Mouse (Mus musculus) heart, postnatal 25 days (tissue): ENCODE data around the gene Tnni3. TPM values are rescaled to one million over a fixed set of nuclear protein-coding genes. Genes with fewer than 3 reads are reported as not detected.

Experiments used
- DNase-seq: peaks from one replicate; pipeline ENCODE4 v3.0.0; 2022; ENCODE audit warnings: low spot score
- intact Hi-C: fragments of 180-260 bp; cut with DNase I; formaldehyde crosslinking; loops from one replicate; pipeline ENCODE4 v1.15.1; 2025
- total RNA-seq, 2 experiments: library from RNA; stranded (reverse); gene quantifications; 2 replicates each; pipeline ENCODE4 v1.2.3; 2021

Gene Tnni3
- total RNA-seq, 2 experiments from 2014 or later = 9,719 to 10,316 TPM

DNA sequence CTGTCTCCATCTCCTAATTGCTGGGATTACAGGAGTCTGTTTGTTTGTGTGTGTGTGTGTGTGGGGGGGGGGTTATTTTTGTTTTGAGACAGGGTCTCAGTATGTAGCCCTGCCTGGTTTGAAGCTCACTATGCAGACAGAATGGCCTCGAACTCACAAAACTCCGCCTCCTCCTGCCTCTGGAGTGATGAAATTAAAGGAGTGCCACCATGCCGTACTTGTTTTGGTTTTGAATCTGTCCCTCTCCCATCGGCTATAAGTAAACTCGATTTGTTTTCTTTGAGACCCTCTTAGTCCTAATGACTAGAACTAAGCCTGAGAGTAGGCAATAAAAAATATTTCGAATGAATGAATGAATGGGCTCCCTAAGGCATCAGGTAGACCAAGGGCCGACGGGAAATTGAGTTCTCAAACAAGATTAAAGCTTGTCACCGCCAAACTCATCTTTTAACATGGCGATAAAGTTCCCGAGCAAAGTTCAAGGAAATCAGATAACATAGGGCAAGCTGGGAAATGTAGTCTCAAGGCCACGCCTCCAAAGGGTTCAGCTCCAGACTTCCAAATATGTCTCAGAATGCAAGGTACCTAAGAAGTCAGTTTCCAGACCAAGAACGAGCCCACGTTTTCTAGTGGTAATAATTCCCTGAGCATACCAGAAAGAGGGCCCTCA is 21.5 kb downstream of the Tnni3 start:
- DNase-seq = no peak
- intact Hi-C loops = loop anchor here (10.0 kb wide), 1 partner anchor 368 kb away; the partner anchor contains the start of gene Leng8

DNA sequence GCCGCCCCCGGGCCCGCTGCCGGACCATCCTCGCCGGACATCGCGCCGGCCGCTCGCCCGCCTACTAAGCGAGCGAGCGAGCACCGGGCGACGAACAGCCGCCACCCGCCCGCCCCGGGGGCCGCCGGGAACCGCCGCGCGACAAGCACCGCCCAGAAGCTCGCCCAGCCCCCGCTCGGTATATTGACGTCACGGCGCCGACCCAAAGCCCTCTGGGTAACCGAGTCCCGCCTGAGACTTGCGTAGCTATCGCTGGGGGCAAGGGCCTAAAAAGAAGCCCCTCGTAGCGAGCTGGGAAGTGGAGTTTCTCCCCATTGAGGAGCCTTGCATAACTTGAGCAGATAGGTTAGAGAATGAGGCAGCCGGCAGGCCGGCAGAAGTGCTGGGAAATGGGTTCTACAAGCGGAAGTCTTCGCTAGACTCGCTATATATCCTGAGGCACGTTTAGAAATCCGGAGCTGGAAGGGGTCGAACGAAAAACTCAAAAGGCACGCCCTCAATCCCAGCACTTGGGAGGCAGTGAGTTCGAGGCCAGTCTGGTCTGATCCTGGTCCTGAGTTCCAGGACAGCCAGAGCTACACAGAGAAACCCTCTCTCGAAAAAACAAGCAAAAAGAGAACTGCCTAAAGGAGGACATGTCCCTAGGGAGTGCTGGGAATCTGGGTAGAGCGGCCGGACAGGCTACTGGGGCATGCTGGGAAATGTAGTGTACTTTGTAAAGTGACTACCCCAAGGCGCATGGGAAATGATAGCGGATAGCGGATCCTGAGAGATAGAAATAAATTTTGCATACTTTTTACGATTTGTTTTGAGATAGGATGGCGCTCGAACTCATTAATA is 22.3 kb downstream of the Tnni3 start, which contains the start of gene Ppp1r12c:
Gene Ppp1r12c (minus strand): TSS at position 123 of the 840 bp plus-strand sequence.
- DNase-seq = peak; percentile 91
- intact Hi-C loops = loop anchor here (10.0 kb wide), 1 partner anchor 367 kb away; the partner anchor contains the start of gene Leng8

DNA sequence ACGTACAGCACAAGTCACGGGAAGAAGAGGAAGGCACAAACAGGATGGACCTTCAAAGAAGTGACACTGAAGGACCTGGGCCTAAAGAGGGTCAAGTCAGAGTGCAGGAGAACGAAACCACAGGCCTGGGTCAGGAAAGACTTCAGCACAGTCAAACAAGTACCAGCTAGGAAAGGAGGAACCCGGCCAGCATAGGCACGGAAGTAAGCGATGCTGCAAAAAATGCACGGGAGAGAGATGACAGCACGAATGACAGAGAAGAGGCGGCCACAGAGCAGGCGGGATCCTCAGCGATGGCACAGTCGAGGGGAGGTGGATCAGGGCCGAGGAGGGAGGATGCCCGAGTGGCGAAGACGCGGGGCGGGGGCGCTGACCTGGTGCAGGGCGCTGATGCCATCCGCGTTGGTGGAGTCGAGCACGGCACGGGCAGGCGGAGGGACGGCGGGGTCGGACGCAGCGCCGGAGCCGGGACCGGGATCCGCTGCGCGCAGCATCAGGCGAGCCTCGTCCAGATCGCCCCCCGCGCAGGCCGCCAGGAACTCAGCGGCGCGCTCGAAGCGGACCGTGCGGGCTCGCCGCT is 23.0 kb downstream of the Tnni3 start:
- DNase-seq = no peak

DNA sequence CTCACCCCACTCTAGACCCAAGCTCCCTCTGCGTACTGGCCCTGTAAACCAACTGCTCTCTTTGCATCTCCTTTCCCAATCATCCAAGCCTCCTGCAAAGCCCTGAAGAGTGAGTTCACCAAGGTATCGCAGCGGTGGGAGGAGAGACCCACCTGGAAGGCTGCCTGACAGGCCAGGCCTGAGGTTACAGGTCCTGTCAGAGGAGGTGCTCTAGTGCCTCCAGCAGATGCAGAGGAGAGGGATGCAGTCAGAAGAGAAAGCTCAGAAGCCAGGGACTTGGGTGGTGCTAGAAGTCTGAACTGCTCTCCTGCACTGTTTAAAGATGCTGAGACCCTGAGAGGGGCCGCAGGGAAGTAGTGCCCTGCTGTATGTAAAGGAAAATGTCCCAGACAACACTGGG is 25.0 kb downstream of the Tnni3 start:
- intact Hi-C loops = loop anchor here (2.0 kb wide), 1 partner anchor 20 kb away; no protein-coding TSS in a partner anchor
- DNase-seq = no peak

More for the DNA sequence above, 23.0 kb downstream of the Tnni3 start:
- intact Hi-C loops = loop anchor here (10.0 kb wide), 1 partner anchor 366 kb away; the partner anchor contains the start of gene Leng8

DNA sequence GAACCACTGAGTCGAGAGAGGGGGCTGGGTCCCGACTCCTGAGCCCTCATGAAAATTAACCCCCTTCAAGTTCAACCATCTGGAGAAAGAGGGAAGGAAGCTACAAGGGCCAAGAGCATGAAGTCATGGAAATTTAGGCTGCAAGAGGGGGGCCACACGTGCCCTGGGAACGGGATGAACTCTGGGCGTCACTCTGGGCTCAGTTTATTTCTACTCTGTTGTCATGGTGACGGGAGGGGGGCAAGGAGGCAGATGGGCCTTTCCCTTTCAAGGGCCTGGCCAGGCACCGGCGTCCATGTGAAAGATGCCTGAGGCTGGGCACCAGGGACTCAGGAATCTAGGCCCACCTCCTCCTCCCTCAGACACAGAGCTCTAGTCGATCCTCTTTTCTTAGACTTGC is 25.8 kb downstream of the Tnni3 start:
- peak; percentile 87 for DNase-seq
- intact Hi-C loops = loop anchor here (2.0 kb wide), 1 partner anchor 19 kb away; no protein-coding TSS in a partner anchor

DNA sequence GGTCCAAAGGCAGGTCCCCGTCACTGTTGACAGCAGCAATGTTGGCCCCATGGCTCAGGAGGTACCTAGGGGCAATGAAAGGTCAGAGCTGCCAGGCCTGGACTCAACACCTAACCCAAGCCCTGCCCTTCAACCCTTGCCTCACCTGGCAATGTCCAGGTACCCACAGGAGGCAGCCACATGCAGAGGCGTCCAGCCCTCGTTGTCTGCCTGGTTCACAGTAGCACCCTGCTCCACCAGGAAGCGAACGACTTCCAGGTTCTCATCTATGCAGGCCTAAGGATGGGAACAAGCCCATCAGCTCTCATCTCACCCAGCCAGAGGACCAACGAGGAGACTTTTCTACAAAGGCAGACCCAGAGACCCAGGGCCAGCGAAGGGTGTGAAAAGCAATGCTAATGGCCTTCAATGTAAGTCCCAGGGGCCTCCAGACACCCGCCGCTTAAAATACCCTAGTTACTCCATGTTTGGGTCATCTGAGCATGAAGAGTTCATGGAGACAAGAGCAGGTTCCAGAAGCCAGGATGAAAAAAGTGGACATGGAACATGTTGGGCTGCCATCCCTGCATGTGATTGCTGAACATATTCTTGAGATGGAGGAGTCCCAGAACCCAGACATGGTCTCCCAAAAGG is 26.6 kb downstream of the Tnni3 start:
- intact Hi-C loops = no loop called here
- DNase-seq = no peak

DNA sequence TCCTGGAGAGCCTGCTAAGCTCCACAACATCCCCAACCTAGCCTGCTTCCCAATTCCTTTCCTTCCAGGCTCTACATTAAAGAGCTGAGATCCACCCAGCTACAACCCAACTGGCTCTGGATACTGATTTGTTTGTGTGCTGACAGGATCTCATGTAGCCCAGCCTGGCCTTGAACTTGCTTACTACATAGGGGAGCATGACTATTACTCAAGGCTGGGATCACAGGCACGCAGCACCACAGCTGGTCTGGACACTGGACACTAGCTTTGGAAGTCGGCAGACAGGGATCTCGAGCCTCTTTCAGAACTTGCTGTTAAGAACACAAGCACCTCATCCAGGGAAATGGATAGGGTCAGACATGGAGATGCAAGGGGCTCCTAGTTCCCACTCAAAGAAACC is 27.6 kb downstream of the Tnni3 start:
- no peak for DNase-seq
- intact Hi-C loops = no loop called here

DNA sequence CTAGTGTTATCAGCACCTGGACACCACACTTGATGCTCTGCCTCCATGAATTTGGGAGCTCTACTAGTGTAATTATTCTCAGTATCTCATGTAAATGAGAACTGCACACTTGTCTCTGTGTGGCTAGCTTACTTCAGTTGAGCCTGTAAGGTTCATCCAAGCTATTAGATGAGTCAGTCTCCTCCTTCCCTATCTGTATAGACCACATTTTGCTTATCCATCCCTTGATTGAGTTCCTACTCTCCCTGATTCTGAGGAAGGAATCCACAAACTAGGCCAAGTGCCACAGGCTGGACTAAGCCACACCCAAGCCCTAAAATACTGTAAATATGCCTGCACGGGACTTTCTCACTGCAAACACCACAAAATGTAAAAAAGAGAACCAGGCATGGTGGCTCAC is 30.0 kb downstream of the Tnni3 start:
- intact Hi-C loops = no loop called here
- no peak for DNase-seq

DNA sequence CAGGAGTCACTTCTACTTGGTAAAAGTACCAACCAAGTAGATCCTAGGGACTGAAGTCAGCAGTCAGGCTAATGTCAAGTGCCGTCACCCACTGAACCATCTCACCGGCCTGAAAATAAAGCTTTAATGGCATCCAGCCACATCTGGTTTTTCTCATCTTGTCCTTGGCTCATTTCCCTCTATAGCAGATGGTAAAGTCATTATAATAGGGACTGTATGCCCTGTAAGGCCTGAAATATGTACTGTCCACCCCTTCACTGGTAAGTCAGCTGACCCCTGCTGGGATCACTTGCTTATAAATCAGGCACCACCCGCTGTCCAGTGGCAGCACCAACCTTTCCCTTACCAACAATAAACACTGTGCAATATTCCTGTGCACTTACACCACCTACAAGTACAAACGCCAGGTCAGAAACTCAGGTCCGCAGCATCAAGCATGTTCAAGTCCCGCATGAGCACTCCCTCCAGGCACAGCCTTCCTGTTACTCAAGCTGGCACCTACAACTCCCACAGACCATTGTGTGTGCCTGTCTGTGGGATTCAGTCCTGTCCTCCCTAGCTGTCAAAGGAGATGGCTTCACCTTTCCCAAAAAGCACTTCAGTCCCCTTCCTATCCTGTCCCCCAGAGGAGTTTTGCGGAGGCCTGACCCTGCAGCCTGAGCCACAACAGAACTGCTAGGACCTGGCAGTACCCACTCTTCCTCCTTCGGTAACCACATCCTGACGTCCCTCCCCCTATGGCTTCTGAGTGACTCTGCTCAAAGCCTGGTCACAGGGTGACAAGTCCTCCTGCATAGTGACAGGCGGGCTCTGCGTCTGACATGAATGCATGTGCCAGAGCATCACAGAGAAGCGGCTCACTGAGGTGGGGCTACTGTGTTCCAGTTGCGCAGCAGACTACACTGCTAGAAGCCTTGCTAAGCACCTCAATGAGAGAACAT is 31.5 kb downstream of the Tnni3 start:
- no peak for DNase-seq
- intact Hi-C loops = no loop called here

DNA sequence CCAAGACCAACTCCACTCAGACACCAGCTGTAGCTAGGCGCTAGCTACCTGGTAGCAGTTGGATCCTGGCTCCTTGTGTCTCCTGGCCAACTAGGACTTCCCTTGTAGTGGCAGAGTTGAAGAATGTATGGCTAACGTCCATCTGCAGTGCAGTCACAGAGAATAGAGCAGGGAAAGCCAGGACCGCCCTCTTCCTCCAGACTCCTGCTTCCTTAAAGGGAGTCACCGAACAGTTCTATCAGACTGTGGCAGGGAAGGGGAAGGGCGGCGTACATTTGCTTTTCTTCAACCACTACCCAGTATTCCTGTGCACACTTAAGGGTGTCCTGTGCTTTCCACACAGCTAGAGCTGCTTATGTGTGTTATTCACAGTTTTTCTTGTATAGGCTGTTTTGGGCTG is 32.7 kb downstream of the Tnni3 start:
- DNase-seq = peak; percentile 63
- intact Hi-C loops = no loop called here

DNA sequence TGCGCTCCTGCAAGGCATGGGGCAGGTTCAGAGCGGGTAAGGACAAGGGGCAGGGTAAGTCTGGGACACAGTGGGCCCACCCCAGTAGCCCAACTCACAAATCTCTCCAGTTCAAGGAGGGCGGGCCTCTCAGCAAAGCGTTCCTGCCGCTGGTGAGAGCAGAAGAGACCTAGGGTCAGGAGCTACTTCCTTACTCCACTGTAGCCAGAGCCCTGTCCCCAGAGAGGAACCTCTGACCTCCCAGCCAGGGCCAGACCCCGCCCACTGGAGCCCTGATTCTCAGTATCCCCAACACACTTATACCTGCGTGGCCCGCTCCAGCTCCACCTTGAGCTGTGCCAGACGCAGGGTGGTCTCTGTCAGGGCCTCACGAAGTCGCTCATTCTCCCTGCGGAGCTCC is 41.7 kb downstream of the Tnni3 start:
- no peak for DNase-seq
- intact Hi-C loops = no loop called here

DNA sequence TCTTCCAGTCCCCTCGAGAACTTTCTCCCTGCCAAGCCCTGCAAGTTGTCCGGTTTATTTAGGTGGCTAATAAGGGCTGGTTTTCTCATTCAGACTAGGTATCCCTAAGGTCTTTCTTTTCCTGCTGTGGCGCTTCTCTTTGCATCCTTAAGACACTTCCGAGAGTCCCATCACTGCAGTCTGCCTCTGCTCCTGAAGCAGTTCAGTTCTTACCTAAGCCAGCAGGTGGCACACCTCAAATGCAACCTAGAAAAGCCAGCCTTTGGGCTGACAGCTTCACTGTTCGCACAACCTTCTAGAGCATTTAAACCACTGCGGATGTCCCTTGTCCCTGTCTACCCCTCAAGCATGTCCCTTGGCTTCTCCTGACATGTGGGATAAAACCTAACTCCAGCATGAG is 44.4 kb downstream of the Tnni3 start:
- DNase-seq = no peak
- intact Hi-C loops = loop anchor here (2.0 to 10.0 kb wide), 4 partner anchors 19 to 805 kb away; partner anchors contain the start of genes Rps9, Tmc4 and Tnni3

DNA sequence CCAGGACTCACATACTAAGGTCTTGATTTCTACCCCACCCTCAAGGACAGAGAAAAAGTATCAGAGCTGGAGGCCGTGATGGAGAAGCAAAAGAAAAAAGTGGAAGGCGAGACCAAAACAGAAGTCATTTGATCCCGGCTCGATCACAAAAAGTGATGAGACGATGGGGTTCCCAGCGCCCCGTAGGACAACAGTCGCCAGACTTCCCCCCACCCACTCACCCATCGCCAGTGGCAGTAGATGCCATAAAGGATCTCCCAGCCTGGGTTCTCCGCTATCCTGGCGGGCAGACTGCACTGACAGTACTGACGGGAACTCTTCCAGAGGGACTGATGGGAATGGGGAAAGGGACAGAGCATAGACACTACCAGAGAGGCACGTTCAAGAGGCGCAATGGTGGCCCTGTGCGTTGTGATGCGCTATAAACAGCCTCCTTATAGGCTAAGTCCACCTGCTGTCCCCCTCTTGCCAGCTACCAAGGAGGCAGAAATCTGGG is 45.2 kb downstream of the Tnni3 start:
- intact Hi-C loops = loop anchor here (2.0 to 10.0 kb wide), 3 partner anchors 20 to 804 kb away; partner anchors contain the start of genes Rps9 and Tmc4
- DNase-seq = no peak

DNA sequence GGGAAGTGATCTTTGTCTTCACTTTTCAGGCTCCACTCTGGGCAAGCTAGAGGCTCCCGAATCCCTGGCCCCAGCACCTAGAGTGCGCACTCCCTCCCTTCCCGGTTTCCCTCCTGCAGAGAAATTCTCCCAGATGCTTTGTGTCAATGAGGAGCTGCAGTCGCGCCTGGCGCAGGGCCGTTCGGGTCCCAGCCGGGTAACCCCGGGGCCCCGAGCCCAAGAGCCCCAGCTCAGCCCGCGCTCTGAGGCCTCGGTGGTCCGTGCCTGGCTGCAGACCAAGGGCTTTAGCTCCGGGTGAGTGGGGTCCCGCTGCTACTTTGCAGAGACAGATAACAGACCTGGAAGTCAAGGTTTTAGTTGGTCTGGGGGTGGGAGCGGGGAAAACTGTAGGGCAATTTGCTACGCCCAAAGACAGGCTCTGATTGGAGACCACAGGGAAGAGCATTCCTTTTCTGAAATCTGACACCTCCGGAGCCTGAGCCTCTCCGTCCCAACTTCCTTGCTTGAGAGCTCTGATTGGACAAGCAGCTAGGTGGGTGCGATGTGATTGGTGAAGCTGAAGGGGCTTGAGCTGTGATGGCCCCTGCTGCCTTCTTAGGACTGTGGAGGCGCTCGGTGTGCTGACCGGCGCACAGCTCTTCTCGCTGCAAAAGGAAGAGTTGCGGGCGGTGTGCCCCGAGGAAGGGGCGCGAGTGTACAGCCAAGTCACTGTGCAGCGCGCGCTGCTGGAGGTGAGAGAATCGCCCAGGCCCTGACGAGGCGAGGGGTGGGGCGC is 45.8 kb downstream of the Tnni3 start:
- peak; percentile 76 for DNase-seq
- intact Hi-C loops = loop anchor here (2.0 to 10.0 kb wide), 3 partner anchors 21 to 803 kb away; partner anchors contain the start of genes Rps9 and Tmc4

DNA sequence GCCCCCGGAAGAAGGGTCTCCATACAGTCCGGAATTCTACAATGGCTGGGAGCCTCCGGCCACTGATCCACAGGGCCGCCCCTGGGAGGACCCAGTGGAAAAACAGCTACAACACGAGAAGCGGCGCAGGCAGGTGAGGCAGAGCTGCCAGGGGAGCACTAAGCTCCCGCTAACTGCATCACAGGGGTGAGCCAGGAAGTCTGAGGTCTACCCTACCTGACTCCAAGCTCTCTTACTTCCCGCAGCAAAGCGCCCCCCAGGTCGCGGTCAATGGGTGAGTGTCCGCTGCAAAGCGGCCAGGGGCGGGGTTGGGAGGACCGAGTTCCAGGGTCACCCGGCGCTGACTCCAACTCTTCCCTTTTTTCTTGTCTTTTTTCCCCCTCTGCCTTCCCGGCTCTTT is 50.1 kb downstream of the Tnni3 start:
- intact Hi-C loops = loop anchor here (5.0 to 10.0 kb wide), 3 partner anchors 769 to 872 kb away; partner anchors contain the start of genes Rps9 and Tmc4
- no peak for DNase-seq

DNA sequence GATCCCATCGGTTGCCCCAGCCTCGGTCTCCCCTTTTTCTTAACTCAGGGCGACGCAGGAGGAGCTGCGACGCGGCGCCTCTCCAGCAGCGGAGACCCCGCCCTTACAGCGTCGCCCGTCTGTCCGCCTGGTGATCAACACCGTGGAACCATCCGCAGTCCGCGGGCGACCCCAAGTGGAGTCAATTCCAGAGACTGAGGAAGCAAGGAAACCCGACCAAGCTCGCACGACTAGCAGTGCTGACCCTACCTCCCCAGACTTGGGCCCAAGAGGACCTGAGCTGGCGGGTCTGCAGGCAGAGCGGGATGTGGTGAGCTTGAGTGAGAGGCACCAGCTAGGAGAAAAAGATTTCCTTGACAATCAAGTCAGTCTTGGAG is 52.9 kb downstream of the Tnni3 start:
- peak; percentile 70 for DNase-seq
- intact Hi-C loops = loop anchor here (2.0 to 10.0 kb wide), 5 partner anchors 26 to 869 kb away; partner anchors contain the start of genes Rdh13, Rps9 and Tmc4
